Mouse (Mus musculus) heart, adult 2 months (tissue): ENCODE data around the gene Dnajc3.

Experiments
- CTCF ChIP-seq: fragments of 200-600 bp; IDR thresholded peaks from 2 replicates; pipeline ENCODE4 v1.8.1; 2022; ENCODE audit warnings: antibody characterized with exemption, mild to moderate bottlenecking, moderate library complexity
- EP300 ChIP-seq: fragments of 200-500 bp; IDR thresholded peaks from 2 replicates; pipeline ENCODE4 v1.6.1; 2011; ENCODE audit warnings: low read depth, low read length, control low read depth; ENCODE audit not compliant: insufficient read depth
- POLR2A ChIP-seq: fragments of 200-500 bp; IDR thresholded peaks from 2 replicates; pipeline ENCODE4 v1.6.1; 2011; ENCODE audit warnings: mild to moderate bottlenecking, low read depth, low read length, control low read depth; ENCODE audit not compliant: insufficient read depth

- TF ChIP-seq CTCF (no peak), POLR2A (no peak), EP300 (no peak)
Observed at GRCm38 (mm10) chr14:118984161-118984560, 46.4 kb downstream of the Dnajc3 start.
